Mouse (Mus musculus): ENCODE data around the gene Vmn1r235.
"Not testable (repeated sequence)": the region's sequence is repeated elsewhere in the genome, so short reads cannot be mapped to it uniquely, and the experiment has no call there.

Gene Vmn1r235

GRCm38 (mm10) chr17:21256111-21256510 is at the start of gene Vmn1r235:
Gene Vmn1r235 (plus strand): TSS chr17:21256411.
- DNase-seq (ENCODE audit: low spot score in 2 of 2), result no peak

- not testable (repeated sequence) for DNase-seq (ENCODE audit: low spot score in 2 of 2)
Measured at GRCm38 (mm10) chr17:21211081-21211480, 45.1 kb upstream of the Vmn1r235 start.

DNA sequence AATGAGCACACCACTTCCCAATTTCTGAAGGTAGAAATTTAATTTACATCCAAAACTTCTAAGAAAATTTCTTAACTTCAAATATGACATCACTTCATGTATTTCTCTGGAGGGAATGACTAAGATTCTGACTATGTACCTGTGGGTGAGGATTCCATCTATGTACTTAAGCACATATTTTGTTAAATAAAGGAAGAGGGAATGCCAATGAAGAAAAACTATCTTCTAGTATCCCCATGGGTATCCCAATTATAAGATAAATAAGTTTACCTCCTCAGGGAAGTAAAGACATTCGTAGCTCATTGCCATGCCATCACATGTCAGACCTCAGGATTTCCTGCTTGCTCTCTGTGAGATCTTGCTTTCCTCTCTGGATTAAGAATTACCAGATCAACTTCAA is 30.4 kb upstream of the Vmn1r235 start, which contains the start of gene Vmn1r234:
TSS of gene Vmn1r234 (plus strand) at position 301 of the 400 bp plus-strand sequence.
- DNase-seq (ENCODE audit: low spot score in 2 of 2), result no peak

GRCm38 (mm10) chr17:21231654-21232053 is 24.6 kb upstream of the Vmn1r235 start:
- DNase-seq (ENCODE audit: low spot score in 2 of 2), result peak; percentile 26 to 55

DNA sequence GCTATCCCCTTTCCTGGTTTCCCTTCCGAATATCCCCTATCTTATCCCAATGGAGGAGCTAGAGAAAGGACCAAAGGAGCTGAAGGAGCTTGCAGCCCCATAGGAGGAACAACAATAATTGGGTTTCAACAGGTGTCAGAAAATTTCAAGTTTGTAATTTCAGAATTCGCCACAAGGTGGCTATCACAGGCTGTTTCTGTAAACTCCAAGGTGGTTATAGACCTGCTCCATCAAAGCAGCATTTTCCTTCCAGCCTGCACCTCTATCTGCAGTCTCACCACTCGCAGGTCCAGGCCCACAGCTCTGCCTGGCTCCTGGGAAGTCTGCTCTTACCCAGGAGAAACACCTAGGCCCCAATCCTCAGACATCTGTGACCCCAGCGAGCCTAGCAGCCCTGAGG is 15.9 kb downstream of the Vmn1r235 start:
- DNase-seq (ENCODE audit: low spot score in 2 of 2), result peak in 1 of 2 experiments; percentile 16

DNA sequence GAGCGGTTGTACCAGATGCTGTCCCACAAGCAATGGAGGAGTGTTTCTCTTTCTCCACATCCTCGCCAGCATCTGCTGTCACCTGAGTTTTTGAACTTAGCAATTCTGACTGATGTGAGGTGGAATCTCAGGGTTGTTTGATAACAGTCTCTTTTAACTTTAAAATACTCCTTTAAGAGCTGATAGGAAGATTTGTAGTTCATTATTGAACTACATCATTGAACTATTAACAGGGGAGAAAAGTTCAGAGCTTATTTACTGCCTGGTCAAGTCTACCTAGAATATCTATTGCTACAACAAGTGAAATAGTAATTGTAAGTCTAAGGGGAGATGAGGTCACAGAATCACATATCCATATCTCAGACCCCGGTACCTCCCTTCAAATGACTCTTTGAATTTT is 26.4 kb downstream of the Vmn1r235 start, which contains the start of gene Vmn1r236:
TSS of gene Vmn1r236 (plus strand) at position 301 of the 400 bp plus-strand sequence.
- DNase-seq (ENCODE audit: low spot score in 2 of 2), result no peak

- DNase-seq (ENCODE audit: low spot score in 2 of 2), result no peak
Measured at GRCm38 (mm10) chr17:21284395-21284794, 28.2 kb downstream of the Vmn1r235 start.

- DNase-seq (ENCODE audit: low spot score in 2 of 2), result no peak
Measured at GRCm38 (mm10) chr17:21289695-21290094, 33.5 kb downstream of the Vmn1r235 start.

DNA sequence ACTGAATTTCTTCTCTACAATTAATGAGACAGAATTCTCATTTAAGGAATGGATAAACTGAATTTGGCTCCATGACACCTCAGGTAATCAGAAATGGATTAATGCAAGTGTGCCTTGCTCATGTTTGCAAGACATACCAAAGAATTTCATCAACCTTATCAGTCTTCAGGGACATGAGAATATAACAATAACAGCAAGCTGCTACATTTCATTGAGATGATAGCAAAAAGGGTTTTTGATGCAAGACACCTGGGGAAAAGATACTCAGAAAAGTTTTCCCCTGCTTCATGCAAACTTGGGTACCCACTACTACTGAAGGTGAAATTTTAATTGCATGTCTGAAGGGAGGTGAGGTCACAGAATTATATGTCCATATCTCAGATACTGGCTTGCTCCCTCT is 55.4 kb downstream of the Vmn1r235 start, which contains the start of gene Vmn1r237:
TSS of gene Vmn1r237 (plus strand) at position 301 of the 400 bp plus-strand sequence.
- DNase-seq (ENCODE audit: low spot score in 2 of 2), result no peak
